Mouse (Mus musculus): ENCODE data around the gene Pdpr.
"Not testable (repeated sequence)": the region's sequence is repeated elsewhere in the genome, so short reads cannot be mapped to it uniquely, and the experiment has no call there.

Pdpr gene

DNA sequence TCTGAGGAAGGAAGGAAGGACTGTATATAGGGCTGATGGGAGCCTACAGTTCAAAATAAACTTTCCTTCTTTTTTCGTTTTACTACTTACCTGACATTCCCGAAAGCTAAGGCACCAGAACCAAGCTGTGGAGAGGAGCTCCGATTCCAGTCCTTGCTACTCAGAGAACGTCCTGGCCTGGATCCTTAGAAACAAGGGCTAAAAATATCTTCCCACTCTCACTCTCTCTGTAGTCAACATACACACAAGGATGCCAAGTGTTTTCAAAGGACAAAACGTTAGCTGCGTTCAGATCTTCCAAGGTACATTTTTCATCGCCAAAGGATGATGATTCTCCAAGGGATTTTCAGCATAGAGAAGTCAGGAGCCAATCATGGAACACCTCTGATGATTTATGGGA, 2.7 kb upstream of the Pdpr start:
- DNase-seq, result no peak

DNA sequence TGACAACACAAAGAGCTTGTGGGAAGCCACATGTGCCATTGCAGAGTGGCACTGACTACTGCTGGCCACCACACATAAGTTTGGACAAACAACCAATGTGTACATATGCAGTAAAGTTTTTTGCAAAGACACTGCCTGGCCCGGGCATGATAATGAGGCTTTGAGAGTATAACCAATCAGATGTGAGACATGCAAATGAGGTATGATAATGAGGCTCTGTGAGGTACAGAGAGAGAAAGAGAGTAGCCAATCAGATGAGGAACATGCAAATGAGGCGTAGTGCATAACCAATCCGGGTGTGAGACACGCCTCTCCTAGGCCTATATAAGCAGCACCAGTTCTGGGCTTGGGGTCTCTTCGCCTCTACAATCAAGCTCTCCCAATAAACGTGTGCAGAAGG, 2.1 kb upstream of the Pdpr start, which contains the start of gene Clec18a:
Gene Clec18a (minus strand): TSS at position 101 of the 400 bp plus-strand sequence.
- DNase-seq, result not testable (repeated sequence)

DNA sequence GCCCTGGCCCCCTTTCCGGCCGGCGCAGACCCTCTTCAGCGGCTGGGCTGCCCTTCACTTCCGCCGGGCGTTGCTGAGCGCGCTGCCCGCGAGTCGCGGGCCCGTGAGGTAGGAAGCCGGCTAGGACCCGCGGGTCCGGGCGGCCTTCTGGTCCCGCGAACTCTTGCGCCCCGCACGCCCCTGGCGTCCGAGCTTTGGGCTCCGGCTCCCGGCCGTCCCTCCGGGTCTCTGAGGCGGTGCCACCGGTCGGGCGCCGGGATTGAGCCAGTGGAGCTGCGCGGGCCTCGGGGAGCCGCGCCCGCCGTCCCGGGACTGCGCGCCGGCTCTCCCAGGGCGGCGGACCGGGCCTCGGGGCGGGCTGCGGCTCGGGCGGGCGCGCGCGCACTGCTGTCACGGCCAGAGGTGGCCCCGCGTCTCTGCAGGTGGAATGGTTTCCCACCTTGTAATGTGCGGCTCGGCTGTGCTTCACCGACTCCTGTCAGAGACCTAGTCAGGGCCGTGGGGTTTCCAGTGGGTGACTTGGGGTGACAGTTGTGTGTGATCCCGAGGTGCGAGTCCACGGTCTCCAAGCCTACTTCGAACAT, 381 bp downstream of the Pdpr start:
- peak; percentile 35 for DNase-seq

DNA sequence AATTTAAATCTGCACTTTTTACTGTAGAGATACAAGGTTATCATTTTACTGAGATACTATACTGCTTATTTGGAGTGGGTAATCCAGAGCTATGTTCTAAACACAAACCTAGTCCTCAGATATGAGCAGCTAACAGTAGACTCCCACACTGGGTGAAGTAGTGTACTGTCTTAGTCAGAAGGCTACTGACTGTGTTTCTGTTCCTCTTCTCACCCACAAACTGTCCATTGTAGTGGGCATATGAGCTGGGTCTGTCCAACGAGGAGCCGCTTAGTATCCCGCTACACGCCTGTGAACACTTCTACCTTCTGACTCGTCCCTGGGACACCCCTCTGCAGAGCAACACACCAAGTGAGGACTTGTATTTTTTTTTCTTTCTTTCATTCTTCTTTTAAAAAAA, 20.5 kb downstream of the Pdpr start:
- DNase-seq, result no peak

DNA sequence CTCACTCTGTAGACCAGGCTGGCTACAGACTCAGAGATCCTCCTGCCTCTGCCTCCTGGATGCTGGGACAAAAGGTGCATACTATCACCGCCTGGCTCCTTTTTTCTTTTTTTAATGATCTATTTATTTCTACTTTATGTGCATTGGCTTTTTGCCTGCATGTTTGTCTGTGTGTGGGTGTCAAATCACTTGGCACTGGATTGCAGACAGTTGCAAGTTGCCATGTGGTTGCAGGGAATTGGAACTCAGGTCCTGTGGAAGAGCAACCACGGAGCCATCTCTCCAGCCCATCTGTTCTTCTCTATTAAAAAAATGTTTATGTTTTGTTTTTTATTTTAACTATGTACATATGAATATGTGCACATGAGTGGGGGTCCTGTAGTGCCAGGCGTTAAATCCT, 25.1 kb downstream of the Pdpr start:
- DNase-seq, result no peak

DNA sequence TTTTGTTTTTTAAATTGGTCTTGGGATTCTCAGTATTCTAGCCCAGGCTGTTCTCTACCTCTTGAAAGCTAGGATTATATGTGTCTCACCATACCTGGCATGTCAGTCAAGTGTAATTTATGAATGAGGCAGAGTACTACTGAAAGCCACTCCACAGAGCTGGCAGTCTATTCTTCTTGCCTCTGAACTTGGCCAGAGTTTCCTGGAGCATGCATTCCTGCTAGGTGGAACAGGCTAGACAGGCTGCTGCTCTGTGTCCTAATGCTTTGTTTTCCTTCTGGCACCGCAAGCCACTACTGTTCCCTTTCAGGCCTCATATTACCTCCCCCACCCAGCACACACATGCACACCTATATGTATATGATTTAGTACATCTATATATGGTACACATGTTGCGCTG, 36.3 kb downstream of the Pdpr start:
- DNase-seq, result no peak

DNA sequence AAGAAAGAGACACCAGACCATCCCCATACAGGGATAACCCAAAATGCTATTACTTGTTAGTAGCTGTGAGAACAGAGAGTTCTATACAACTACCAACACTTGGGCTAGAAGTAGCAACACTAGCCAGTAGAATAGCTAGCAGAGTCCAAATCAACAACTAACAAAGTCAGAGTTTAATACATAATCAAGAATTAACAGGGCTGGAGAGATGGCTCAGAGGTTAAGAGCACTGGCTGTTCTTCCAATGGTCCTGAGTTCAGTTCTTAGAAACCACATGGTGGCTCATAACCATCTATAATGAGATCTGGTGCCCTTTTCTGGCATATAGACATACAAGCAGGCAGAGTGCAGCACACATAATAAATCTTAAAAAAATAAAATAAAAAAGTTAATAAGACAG, 48.1 kb downstream of the Pdpr start:
- DNase-seq, result no peak

DNA sequence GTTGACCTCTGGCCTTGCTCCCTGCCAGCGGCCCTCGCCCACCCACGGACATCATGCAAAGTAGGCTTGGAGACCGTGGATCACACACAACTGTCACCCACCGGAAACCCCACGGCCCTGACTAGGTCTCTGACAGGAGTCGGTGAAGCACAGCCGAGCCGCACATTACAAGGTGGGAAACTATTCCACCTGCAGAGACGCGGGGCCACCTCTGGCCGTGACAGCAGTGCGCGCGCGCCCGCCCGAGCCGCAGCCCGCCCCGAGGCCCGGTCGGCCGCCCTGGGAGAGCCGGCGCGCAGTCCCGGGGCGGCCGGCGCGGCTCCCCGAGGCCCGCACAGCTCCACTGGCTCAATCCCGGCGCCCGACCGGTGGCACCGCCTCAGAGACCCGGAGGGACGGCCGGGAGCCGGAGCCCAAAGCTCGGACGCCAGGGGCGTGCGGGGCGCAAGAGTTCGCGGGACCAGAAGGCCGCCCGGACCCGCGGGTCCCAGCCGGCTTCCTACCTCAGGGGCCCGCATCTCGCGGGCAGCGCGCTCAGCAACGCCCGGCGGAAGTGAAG, 50.5 kb downstream of the Pdpr start:
- peak; percentile 13 for DNase-seq

DNA sequence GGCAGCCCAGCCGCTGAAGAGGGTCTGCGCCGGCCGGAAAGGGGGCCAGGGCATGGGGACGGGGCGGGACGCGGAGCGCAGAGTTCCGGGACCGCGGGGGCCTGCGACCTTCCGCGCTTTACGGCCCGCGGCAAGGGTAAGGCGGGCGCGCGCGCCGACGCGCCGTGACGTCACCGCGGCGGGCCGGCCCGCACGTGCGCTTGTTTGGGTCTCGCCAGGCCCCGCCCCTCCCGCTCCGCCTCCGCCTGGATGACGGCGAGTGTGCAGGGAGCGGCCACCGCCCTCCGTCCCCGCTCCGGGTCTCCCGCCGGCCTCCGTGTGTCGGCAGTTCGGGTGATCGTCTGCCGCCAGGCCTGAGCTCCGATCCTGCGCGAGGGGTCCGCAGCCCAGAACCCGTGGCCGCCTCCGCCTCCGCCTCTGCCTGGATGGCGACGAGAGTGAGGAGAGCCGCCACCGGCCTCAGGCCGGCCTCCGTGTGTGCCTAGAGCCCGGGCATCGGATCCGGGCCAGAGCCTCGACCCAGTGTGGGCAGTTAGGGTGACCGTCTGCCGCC, 51.1 kb downstream of the Pdpr start:
- DNase-seq, result peak; percentile 93

DNA sequence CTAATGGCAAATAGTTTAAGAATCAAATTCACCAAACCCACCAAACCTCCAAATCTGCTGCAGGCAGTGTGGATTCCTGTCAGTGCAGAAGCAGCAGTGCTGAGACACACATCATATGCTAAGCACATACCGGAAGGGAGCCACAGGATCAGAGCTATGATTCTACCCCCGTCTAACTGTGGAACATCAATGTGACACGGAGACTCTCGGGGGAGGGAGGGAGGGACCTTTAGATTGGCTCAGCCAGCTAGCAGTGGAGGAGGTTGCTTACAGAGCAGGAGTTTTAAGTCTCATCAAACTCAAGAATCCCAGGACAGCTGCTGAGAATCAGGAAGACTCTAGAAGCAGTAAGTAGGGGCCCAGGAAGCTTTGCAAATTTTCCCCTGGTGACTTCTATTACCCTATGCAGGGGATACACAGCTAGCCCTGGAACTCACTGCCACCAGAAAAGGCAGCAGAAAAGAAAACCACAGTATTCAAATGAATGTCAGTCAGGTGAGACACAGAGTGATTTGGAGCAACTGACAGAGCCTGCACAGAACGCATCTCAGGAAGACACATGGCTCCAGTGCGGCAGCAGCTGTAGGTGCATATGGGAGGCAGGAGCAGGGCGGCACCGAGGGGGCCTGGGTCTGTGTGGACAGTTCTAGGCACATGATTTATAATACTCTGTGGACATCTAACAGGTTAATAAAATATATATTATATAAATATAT, 61.4 kb downstream of the Pdpr start:
- DNase-seq, result no peak

DNA sequence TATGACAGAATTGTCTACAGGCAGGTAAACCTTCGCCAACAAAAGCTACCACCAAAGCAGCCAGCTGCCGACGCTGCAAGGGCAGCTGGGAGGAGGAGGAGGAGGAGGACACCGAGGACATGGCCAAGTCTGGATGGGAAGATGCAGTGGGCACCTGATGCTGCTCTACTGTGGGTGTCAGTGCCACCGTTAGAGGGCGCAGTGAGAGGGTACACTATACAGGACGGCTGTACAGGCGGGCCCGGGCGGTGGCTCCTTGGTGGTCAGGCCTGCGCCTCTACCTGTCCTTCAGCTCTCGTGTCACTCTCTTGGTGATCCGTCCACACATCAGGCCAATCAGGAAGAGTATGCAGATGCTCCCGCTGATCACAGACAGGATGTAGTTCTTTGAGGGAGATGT, 63.2 kb downstream of the Pdpr start:
- DNase-seq, result peak; percentile 67

DNA sequence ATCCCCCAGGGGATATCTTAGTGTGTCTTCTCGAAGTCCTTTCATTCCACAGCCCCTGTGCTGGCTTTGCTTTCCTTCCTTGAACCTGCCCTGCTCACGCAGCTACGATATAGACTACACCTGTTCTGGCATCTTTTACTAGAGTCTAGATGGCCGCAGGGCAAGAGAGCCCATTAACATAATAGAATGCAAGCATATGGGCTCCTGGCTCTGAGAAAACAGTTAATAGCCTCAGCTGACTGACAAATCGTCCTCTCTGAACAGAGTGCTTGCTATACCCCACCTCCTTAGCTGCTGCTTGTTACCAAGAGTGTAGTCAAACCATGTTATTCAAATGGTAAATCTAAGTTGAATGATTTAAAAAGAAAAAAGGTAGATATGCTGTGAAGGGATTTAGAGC, 77.2 kb downstream of the Pdpr start:
- DNase-seq, result no peak

DNA sequence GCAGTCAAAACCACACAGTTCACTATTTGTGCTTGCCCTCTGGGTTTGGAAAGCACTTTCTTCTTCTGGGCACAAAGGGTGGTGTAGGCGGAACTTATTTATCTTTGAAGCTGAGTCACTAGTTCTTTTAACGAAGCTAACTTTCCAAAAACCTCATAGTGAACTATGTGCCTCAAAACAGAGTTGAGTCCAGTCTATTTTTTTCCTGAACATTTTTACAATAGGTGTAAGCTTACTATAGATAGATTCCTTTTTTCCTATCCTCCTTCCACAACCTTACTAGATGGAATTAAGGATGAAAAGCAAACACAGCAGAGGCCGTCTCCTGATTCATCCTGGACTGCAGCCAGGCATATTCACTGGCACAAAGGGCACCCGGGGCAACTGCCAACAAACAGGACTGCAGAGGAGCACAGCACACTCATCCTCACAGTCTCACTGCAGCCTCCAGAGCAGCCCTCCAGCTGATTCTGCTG, 91.1 kb downstream of the Pdpr start:
- DNase-seq, result no peak

Data from embryo, embryonic 11 days (tissue).